Mouse (Mus musculus) embryo, embryonic 11 days (tissue): ENCODE results near the gene Gm17655.
"Not testable (repeated sequence)": the region's sequence is repeated elsewhere in the genome, so short reads cannot be mapped to it uniquely, and the experiment has no call there.

ENCODE experiments used
- DNase-seq: peaks from one replicate; pipeline ENCODE4 v3.0.0-alpha.2; 2015

Gm17655 gene

GRCm38 (mm10) chr5:110072413-110072812 lies at the start of gene Gm17655:
TSS of gene Gm17655 (minus strand) at chr5:110072513.
- DNase-seq, result not testable (repeated sequence)

DNA sequence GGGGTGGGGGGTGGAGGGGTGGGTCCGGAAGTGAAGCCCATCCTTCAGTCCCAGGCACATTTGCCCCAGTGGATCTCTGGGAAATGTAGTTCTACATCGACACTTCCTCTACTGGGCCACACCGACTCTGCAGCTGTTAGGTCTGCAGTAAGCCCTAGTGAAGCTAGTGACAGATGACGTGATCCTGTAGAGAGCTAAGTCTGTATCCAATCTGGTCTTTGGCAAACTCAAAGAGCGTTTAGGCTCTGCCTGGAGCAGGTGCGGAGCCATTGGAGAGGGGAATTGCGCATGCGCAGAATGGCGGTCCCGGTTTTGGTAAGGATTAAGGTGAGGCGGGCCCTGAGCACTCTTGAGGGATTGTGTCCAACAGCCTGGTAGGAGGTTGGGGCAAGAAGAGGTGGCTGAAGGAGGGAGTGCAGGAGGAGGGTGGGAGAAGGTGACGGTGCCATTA lies 37.7 kb upstream of the Gm17655 start, which contains the start of gene Zfp605:
Gene Zfp605 (plus strand): TSS at position 102 of the 451 bp plus-strand sequence.
- peak; percentile 90 for DNase-seq

- DNase-seq, result no peak
These were observed 36.0 kb upstream of the Gm17655 start for GRCm38 (mm10) chr5:110108305-110108628.

DNA sequence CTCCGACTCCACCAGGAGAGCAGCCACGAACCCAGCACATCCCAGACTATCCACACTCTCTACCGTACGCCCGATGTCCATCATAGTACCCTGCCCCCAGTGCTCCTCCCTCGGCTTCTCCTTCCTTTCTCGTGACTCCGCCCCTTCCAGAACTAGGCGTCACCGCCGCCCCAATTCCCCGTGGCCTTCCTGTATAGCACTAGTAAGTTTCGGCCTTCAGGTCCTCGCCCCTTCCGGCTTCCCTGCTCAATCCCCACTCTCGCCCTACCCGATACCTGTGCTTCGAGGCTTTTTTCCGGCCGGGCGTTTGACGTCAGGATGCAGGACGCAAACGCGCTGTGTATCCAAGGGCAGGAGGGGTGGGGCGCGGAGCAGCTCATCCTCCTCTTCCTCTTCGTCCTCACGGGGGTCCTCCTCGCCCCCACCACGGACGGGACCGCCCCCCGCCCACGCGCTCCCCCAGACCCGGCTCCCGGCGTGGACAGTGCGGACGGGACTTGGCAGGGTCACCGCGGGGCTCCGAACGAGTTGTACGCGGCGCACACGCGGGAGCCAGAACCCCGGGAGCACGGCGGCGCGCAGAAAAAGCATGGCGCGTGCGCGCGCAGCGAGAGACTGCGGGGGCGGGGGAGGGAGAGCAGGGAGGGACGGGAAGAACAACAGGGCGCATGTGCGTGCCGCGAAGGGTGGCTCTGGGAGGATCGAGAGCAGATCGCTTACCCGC lies 35.4 kb upstream of the Gm17655 start, which contains the start of gene Gtpbp6:
Gene Gtpbp6 (minus strand): TSS at position 617 of the 724 bp plus-strand sequence.
- DNase-seq, result peak; percentile 96

DNA sequence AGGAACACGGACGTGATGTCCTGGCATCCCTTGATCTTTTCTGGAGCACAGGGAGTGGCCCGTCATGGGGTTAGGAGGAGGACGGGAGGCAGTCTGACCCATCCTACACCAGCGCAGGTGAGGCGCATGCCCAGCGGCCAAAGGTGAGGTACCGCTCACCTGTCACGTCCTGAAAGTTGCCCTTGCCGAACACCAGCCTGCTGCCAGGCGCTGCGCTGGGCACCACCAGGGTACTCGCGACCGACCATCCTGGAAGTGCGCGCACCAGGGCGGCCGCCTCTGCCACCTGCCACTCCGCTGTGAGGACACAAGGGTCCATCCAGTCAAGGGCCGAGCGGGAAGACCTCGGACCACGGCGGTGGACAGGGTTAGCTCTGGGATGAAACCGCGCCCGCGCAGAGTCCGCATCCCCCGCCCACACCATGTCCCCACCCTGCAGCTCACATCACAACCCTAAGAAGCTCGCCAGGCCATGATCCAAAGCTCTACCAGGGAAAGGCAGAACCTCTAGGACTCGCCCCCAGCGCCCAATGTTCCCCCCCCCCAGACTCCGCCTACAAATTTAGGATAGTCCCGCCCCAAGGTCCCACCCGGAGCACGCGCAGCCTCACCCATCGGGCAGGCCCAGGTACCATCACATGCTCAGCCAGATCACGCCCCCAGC lies 34.7 kb upstream of the Gm17655 start:
- no peak for DNase-seq

GRCm38 (mm10) chr5:110106140-110106871 lies 34.0 kb upstream of the Gm17655 start:
- DNase-seq, result no peak

- DNase-seq, result no peak
These were observed 32.5 kb upstream of the Gm17655 start for GRCm38 (mm10) chr5:110104616-110105380.

GRCm38 (mm10) chr5:110103901-110104615 lies 31.7 kb upstream of the Gm17655 start:
- no peak for DNase-seq

GRCm38 (mm10) chr5:110102853-110103625 lies 30.7 kb upstream of the Gm17655 start:
- DNase-seq, result no peak

- no peak for DNase-seq
These were observed 30.1 kb upstream of the Gm17655 start for GRCm38 (mm10) chr5:110102429-110102828.

- peak; percentile 60 for DNase-seq
These were observed 29.5 kb upstream of the Gm17655 start for GRCm38 (mm10) chr5:110101716-110102347.

DNA sequence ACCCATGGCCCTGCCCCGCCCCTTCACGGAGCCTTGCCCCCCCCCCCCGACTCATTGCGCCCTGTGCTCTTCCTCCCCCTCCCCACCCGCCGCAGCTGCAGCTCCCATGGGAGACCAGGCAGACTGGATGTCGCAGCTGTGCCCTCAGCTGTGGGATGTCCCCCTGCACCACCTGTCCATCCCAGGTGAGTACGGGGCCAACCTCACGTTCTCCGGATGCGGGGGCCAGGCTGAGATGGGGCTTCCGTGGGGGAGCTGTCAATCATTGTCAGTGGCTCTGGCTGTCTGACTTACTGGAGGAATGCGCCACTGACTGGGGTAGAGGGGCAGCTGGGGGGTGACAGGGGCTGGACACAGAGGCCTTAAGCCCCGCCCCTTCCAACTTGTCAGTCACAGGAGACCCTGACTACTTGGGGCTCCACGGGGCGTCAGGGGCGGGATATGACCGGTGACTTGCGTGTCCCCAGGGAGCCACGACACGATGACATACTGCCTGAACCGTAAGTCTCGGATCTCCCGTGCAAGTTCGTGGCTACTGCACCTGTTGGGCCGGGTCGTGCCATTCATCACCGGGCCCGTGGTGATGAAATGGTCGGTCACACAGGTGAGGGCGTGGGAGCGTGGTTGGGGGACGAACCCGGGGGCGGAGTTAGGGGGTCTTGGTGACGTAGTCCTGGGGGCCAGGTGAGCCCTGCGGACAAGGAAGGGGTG lies 28.8 kb upstream of the Gm17655 start:
- DNase-seq, result peak; percentile 61

DNA sequence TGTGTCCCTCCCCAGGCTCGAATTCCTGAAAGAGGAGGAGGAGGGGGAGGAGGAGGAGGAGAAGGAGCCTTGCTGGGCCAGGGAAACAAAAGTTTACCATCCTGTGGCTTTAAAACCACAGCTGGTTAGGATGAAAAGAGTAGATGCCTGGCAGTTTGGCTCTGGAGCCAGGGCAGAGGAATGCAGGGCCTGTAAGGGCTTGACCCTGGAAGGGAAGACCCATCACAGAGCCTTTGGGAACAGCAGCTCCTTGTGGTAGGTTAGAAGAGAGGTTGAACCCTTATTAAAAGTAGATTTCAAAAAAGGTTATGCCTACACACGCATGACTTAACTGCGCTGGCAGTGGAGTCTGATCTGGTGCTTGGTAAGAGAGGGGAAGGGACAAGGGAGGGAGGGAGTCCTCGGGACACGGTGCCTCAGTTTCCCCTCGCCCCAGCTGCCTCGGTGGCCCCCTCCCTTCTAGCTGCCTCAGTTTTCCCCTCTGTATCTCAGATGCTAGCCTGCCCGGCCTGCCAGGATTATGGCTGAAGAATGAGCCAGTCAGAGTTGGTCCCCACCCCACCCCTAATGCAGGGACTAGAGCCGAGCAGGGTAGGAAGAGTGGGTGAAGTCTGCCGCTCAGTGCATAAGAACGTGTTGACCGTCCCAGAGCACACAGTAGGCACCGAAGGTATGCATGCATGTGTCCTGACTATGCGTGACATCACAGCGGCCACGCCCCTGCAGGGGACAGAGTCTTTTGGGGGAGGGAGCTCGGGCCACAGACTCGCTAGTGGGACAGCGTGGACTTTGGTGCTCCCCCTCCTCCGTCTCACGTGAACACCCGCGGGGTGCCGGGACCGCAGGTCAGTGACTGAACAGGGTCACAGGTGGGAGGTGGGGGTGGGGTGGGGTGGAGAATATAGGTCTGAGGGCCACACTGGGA lies 27.6 kb upstream of the Gm17655 start, which contains the start of gene Plcxd1:
Gene Plcxd1 (plus strand): TSS at position 314 of the 925 bp plus-strand sequence.
- peak; percentile 44 for DNase-seq

- no peak for DNase-seq
These were observed 26.7 kb upstream of the Gm17655 start for GRCm38 (mm10) chr5:110098991-110099477.

- no peak for DNase-seq
These were observed 22.5 kb upstream of the Gm17655 start for GRCm38 (mm10) chr5:110094847-110095213.

DNA sequence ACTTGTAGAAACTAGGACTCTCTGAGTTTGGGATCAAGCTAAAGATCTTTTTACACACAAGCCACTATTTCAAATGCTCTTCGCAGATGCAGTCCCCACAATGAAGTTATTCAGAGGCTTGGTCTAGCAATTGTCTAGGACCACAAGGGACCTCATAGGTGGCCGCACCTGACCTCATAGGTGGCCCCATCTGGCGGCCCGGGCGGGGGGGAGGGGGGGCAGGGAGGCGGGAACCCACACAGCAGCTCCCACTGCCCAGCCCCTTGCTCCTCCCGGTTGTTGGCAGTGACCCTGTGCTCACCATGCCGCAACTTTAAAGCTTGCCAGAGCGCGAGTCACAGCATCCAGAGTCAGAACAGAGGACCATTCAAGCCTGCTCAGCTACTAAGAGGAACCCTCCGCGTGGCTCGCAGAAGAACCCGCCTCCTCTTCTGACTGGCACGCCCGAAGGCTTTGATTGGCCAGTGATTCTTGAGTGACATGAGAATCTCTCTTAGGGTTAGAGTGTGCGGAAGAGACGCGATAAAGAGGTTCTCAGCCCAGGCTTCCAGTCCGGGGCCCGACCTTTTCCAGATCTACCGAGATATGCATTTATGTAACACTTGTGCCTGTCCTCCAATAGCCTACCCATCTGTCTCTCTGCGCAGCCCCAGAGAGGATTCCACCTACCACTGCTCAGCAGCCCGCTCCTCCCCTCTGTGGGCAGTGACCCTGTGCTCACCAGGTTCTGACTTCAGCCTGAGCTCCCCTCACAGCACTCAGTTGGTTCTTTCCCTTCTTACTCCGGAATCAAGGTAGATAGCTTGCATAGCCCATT lies 21.9 kb upstream of the Gm17655 start, which contains the start of gene Gm35315:
Gene Gm35315 (minus strand): TSS at position 391 of the 817 bp plus-strand sequence.
- DNase-seq, result peak; percentile 93

- no peak for DNase-seq
These were observed 19.2 kb upstream of the Gm17655 start for GRCm38 (mm10) chr5:110091546-110091945.
